Mouse (Mus musculus): ENCODE results near the gene Ccdc51.
A peak's percentile ranks its signal among the peaks of the same experiment; 100 is the strongest.

Gene Ccdc51

GRCm38 (mm10) chr9:109125043-109125442, 42.8 kb downstream of the Ccdc51 start:
- DNase-seq, result no peak

DNA sequence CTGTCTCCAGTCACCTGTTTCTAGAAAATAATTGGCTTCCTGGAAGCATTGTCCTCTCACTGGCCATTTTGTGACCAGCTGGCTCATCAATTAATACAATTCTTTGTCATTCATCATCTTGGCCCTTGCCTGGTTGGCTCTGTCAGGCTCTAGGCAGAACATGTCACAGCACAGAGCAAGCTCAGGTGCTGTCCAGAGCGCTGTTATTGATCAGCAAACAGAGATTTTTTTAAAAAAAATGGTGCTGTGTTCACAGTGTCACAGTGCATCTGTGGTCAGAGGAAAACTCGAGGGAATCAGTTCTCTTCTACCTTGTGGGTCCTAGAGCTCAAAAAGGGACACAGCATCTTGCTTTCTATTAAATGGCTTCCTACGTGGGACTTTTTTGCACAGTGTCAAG, 43.2 kb downstream of the Ccdc51 start:
- DNase-seq, result no peak

DNA sequence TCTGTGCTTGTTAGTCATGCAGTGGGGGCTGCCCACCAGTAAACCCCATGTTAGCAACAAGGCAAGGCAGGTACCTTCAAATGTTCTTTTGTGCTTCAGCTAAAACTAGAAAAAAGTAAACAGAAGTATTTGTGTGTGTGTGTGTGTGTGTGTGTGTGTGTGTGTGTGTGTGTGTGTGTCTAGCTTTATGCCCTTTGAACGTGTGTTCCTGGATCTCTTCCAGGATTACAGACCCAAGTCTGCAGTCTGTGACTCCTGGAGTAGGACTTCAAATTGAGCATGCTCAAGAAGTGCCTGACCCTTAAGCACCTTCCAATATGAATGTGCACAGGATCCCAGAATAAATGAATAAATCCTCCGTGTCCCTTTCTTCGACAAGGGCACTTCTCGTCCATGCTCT, 44.8 kb downstream of the Ccdc51 start:
- no peak for DNase-seq

DNA sequence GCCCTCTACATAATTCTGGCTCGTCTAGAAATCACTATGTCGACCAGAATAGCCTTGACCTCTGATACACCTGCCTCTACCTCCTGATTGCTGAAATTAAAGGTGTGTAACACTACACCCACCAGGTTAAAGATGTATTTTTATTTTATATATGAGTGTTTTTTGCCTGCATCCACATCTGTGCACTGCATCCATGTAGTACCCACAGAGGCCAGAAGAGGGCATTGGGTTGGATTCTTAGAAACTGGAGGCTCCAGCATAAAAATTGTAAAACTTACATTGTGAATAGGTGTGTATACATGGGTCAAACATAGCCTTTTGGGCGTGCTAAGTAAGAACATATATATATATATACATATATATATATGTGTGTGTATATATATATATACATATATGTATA, 45.9 kb downstream of the Ccdc51 start:
- peak; percentile 65 for DNase-seq

GRCm38 (mm10) chr9:109130076-109130475, 47.8 kb downstream of the Ccdc51 start:
- DNase-seq, result no peak

DNA sequence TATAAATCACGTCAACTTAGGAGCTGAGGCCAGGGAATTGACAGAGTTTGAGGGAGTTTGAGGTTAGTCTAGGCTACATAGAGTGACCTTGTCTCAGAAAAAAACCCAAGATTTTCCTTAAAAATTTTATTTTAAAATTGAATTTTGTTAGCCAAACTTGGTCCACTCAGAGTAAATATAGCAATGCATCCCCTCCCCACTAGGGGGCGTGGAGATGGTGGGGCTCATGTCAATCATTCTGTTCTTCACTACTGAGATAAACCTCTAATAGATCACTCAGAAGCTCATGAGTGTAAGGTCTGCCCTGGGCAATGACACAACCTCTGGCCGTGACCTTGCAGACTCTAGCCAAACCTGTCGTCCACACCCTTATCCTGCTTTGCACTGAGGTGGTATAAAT, 58.1 kb downstream of the Ccdc51 start:
- DNase-seq, result peak; percentile 15
